Mouse (Mus musculus) kidney, postnatal 25 days (tissue): Measurements from ENCODE around the gene Ren1.
A peak's percentile ranks its signal among the peaks of the same experiment; 100 is the strongest.

Experiments
- DNase-seq, 2 experiments: peaks; one replicate each; pipeline ENCODE4 v3.0.0; 2021; ENCODE audit warnings: mixed read lengths in 2 of 2

Gene Ren1

DNA sequence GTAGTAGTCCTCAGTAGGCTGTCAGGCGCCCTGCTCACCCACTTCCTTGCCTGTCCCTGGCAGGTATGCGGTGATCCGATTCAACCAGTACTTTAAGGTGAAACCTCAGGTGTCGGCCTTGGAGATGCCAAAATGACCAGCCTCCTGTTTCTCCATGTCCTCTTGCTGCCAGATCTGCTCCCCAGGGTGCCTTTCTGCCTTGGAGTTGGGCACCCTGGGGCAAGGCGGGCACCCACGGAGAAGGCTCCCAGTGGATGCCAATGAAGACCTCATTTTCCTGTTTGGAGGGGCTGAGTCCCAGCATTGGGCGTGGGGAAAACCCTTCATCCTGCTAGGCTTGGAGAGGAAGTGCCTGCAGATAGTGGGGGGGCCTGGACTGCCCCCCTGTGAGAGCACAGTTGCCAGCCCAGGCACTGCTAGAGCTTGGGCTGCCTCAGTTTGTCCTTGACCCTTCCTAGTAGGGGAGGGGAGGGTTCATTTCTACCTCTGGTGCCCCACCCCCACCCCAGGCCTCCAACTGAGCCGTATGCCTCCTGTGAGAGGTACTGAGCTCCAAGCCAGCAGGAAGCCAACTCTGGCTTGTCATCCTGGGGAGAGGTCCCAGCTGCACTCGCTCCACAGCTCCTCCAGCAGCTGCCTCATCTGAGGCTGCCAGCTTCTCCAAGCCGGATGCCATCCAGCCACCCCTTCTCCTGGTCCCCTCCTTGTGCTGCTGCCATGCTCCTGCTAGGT lies 29.1 kb downstream of the Ren1 start:
- DNase-seq: peak in 1 of 2 experiments; percentile 67

DNA sequence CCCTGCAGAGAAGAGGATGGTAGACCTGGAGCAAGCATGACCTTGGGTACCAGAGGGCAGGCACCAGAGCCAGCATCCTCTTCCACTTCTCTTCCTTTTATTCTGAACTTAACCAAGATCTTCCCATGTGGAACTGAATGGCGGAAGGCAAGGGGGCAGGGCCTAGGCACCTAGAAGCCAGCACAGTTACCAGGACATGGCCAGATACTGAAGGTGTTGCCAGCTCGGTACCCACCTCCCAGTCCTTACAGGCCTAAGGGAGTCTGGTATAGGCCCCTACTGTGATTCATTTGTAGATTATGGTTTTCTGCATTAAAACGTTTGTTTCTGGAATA lies 29.6 kb downstream of the Ren1 start:
- DNase-seq: no peak

DNA sequence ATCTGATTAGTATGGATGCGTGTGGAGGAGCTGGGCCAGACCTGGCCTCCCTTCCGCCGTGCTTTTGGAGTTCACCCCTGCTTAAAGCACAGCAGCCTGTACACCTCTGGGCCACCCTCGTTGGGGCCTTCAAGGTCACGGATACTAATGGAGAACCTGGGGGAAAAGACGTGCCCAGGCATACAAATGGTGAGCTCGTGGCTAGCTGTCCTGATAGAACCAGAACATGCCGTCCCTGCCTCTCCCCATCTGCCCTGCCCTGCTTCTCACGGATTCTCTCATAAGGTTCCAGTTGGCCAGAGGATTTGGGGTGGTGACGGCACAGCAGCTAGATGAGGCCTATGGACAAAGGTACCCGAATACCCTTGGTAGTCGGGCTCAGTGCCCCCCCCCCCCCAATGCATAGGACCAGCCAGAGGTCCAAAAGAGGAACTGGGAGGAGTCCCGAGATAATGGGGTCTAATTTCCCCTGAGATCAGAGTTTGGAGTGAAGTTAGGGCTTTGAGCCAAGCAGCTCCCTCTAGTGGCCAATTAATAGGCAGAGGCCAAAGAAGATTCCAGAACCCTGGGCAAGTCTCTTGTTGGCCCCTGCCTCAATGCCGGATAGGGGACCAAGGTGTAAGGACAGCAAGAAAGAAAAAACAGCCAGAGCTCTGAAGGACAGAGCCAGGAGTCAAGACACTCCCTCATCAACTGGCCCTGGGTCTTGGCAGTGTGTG lies 30.2 kb downstream of the Ren1 start:
- peak; percentile 63 to 85 for DNase-seq

DNA sequence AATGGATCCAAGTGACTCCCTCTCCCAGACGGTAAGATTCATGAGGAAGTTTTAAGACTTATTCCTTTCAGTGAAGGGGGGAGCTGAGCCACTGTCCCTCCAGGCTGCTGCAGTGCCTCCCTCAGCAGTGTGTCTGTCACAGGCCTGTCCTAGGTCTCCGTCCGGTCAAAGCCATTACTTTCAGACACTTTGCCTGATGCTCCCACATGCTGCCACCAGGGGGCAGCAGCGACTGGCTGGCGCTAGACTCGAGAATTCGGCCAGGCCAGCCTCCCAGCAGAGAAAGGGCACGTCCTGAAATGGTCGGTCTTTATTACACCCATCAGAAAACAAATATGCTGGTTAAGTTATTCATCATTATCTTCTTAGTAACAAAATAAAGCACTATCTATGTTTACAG lies 31.7 kb downstream of the Ren1 start:
- DNase-seq: peak; percentile 68 to 78

DNA sequence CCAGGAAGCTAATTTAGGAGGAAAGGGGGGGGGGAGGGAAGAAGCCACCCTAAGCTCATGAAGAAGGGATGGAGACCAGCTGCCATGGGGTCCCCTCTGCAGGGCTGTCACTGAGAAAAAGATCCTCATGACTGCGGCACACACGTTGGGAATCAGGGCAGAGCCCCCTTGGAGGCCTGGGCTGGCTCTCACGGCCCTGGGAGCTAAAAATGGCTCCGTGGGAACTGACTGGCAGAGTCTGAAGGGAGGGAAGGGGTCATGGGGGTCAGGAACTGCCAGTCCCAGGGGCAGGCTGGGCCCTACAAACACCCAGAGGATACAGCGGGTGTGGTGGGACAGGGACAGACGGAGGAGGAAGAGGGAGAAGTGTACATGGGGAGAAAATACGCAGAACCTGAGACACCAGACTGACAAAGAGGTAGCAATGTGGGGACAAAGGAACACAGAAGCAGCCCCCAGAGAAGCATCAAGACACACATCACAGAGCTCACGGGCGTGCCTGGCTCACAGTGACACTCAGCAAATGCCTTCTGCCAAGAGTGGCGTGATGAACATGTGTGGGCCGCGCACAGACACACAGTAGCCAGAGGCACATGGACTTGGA lies 32.3 kb downstream of the Ren1 start:
- peak in 1 of 2 experiments; percentile 64 for DNase-seq

DNA sequence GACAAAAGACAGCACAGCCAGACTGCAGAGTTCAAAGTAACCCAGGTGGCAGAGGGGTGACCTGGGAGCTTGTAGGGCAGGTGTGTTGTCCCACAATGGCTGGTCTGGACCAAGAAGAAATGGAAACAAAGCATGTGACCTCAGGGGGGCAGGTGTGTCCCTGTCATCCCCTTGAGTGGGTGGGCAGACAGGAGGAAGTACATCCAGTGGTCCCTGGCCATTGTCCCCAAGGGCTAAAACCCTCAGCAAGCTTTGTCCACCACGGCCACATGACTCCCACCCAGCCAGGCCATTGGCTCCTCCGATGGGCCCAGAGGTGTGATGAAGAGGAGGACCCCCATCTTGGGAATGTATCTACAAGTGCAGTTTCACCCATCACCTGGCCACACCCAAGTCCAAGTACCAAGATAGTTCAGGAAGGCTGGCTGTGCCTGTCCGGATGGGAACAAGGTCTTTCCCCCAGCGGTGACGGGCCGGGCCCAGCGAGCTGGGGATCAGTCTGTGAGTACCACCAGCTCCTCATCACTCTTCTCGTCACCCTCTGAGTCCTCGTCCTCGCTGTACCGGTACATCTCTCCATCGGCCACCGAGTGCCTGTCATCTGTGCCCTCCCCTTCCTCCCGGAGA lies 33.0 kb downstream of the Ren1 start:
- no peak for DNase-seq

DNA sequence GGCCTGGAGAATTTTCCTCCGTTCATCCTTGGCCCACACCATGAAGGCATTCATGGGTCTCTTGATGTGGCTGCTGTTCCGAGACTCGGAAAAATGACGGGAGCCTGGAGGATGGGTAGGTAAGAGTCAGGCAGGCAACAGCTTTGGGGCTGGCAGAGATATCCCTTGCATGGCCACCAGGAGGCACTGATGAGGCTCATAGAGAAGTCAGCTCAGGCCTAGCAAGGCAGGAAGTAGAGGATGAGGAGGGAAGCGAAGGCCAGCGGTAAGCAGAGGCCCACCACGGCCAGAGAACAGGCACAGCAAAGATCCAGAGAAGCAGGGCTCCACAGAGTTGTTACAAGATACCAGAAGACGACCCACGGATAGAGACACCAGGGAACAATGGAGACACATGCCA lies 35.2 kb downstream of the Ren1 start:
- DNase-seq: peak; percentile 82

DNA sequence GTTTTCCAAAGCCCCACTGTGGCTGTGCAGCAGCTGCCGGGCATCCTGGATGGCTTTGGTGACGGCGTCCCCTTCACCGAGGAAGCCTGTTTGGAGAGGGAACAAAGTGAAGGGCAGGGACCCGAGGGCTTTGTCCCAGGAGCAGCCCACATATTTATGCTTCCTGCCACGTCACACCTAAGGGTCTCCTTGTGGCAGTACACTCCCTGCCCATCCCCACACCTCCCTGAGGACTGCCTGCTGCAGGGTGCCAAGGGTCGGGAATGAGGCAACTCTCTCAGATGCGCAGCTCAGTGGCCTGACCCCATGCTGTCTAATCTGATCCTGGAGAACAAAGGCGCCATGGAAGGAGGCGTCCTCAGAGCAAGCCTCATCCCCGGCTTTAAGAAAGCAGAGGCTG lies 35.9 kb downstream of the Ren1 start:
- no peak for DNase-seq

DNA sequence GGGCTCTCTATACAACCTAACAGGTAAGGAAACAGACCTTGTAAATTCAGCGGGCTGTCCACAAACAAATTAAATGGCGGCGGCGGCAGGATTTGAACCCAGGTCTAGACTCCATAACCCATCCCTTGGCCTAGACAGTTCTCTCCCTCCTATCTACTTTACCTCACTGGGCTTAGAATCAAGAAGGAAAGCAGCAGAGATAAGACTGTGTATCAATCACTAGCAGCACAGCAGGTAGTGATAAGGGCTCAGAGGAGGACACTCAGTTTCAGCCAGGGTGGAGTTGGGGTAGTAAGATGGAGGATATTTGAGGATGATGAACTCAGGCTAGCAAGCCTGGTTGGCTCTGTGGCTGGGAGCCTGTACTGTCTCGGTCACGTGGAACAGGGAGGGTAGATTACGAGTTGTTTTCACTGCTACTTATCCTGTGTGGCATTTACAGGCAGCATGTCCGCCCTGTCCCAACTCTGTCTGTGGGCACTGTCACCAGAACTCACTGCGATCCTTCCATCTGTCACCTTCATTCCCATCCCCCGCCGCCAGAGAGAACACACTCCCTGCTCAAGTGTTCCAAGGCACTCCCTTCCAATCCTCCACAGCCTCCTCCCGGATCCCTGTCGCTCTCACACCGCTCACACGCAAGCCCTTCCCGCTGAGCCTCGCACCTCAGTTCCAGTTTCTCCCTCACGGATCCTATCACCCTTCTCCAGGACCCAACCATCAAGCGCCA lies 37.4 kb downstream of the Ren1 start:
- DNase-seq: no peak

DNA sequence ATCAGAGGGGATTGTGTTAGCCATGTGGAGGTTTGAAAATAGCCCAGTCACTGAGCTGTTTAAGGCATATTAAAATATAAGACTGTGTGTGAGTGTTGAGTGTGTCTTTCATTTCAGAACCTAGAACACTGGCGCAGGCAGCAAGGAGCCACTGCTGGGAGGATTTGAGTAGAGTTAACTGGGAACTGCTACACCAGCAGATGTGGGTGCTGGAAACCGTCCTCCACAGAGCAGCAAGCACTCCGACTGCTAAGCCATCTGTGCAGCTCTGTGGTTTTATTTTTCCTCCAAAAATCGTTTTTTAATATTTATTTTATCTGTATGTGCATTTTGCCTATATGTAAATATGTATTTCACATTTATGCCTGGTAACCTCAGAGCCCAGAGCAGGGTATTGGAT lies 44.4 kb downstream of the Ren1 start:
- DNase-seq: no peak

DNA sequence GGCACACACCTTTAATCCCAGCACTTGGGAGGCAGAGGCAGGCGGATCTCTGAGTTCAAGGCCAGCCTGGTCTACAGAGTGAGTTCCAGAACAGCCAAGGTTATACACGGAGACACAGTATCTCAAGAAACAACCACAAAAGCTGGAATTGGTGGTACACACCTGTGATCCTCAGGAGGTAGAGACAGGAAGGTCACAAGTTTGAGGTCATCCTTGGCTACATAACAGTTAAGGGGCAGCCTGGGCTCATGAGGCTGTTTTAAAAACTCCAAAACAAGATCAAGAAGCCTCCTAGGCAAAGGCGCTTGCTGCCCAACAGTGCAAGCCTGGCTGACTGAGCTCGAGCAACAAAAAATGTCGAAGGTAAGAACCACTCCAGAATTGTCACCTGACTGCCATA lies 46.4 kb downstream of the Ren1 start:
- no peak for DNase-seq

DNA sequence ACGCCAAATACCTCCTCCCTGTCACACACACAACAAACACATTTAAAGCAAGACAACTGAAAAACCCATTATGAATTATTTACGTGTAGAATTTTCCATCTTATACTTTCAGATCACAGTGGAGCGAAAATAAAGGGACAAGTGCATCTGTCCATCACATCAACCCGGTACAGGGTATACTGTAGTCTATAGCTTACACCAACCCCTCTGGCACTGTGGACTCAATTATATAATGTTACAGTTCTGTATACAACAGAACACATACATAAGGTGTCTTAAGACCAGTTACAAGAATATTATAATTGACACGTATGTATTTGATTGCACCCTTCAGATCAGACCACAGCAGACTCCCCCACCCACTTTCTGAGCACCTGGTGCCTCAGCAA lies 46.8 kb downstream of the Ren1 start:
- DNase-seq: no peak

DNA sequence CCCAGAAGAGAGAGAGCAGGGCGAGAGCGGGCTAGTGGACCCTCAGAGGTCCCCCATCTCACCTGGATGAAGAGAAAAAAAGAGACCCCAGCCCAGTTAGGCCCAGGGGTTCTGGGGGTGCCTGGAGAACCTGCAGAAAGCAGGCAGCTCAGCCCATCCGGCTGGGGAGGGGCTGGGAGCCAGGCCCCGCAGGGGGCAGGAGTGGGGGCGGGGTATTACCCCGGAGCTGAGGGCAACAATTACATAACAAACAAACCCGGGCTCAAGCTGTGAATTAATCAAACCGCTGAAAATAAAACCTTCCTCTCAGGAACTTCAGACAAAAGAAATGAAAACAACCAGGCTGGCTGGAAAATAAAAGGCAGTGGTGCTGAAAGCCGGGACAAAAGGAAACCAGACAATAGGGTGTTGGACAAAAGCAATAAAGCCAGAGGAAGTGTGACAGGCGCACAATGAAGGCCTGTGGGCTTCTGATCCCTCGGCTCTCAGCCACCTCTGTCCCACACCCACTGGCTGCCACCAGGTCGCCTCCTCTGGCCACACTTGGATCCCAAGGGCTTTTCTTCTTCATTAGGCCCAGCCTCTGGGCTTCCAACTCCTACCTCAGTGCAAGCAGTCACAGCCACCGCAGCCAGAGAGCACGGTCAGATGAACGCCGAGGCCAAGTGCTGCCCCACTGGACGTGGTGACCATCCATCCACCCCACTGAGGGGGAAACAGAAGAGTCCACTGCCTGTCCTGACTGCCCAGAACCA lies 47.4 kb downstream of the Ren1 start:
- peak; percentile 46 to 80 for DNase-seq

DNA sequence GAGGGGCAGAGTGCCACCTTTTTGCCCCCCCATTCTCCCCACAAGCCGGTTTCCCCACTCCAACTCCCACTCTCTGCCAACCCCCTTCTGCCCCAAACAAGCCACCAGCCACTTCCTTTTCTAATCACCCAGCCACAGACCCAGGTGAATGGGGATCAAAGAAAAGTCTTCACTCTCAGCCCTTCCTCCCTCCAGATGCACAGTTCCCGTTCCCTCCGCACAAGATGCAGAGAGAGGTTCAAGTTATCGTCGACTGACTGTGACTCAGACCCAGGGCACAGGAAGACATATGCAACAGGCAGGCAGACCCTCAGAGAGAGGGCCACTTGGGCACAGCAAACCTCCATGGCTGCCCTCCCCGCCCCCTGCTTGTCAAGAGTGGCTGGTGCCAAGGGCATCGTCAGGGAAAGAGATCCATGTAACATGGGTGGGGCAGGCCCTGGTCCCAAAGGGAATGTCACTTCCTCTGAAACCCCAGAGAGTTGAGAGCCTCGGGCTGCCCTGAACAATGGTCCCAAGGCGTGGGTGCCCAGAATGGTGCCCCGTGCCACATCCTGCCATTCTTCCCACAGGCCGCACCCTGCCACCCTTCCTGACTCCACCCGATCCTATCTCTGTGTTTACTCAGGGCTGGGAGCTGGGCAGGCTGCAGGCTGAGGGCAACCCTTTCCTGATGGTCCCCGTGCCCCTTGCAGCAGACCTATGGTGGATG lies 49.9 kb downstream of the Ren1 start:
- peak in 1 of 2 experiments; percentile 77 for DNase-seq

DNA sequence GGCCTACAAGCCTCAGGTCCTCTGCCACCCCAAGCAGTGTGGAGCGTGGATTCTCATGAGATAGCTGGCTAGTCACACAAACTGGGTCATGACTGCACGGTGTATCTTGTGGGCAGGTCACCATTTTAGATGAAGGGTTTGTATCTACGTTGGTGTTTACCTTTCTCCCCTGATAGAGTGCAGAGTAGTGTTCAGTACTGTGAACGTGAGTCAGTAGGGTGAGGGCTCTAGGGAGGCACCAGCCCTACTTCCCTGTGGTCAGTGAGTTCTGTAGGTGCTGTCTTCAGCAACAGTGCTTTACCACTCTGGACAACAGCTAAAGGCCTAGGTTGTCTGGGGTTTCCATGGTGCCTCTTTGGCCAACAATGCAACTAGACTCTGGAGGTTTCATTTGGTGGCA lies 53.7 kb downstream of the Ren1 start:
- no peak for DNase-seq

DNA sequence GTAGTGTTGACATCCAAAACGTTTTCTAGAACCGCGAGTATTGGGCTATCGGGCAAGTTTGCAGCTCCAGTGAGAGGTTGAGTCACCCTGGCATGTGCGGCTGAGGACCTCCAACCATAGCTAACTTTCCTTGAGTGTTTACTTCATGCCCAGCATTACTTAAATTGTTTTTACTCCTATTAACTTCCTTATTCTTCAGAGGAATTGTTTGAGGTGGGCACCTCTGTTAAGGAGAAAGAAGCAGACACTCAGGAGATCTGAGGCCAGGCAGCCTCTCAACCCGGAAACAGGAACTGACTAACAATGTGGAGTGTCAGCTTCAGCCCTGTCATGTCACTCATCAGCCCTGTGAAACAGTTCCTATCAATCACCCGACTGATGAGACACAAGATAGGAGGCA lies 56.3 kb downstream of the Ren1 start:
- peak in 1 of 2 experiments; percentile 21 for DNase-seq

DNA sequence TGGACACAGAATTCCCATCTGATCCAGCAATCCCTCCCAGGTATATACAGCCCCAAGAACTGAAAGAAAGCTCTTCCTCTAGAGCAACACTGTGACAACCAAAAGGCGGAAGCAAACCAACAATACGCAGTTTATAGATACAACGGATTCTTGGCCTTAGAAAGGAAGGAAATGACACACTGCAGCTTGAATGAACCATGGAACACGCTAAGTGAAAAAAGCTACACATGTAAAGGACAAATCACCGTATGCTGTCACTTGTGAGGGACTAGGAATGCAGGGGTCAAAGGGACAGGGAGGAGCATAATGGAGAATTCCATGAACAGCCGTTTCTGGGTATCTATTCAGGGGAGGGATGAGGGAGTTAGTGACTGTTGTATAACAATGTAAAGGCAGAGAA lies 57.1 kb downstream of the Ren1 start:
- DNase-seq: peak in 1 of 2 experiments; percentile 28

DNA sequence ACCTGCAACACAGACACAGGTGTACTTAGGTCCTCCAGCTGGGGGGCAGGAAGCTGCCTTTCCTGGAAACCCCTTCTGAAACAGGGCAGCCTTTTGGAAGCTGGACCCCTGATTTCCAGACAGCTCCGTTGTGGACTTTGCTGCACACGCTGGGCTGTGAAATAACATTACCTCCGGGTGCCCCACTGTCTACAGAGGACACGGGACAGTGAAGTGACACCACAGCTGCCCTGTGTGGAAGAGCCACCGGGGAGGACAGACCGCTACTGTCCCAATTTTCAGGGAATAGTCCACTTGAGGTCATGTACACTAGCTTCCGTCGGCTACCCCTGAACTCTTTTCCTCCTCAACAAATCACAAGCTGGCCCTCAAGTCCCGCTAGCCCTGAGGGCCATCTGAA lies 58.0 kb downstream of the Ren1 start:
- peak in 1 of 2 experiments; percentile 35 for DNase-seq

DNA sequence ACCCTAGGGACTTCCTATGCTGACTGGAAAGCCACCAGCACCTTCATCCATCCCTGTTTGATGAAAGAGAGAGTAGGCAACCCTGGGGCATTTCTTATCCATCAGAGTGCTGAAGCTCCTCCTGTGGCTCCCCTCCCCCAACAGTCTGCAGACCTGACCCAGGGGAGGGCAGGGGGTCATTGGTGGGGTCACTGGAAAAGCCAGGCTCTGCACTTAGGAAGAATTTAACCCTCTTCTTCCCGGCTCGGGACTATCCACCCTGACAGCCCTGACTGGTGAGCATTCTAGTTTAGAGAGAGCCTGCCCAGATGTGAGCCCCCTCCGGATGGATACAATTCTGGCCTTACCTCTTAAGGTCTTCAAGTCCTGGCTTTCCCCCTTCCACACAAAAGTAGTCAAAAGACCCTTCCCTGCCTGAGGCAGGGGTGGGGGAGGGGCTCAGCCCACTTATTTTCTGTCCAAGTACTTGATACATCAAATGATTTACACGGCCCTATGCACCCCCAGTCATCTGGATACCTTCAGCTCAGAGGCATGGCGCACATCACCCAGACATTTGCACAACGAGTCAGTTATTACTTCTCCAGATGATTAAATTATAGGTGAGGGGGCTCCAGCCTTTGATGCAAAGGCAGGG lies 58.7 kb downstream of the Ren1 start:
- peak in 1 of 2 experiments; percentile 44 for DNase-seq

DNA sequence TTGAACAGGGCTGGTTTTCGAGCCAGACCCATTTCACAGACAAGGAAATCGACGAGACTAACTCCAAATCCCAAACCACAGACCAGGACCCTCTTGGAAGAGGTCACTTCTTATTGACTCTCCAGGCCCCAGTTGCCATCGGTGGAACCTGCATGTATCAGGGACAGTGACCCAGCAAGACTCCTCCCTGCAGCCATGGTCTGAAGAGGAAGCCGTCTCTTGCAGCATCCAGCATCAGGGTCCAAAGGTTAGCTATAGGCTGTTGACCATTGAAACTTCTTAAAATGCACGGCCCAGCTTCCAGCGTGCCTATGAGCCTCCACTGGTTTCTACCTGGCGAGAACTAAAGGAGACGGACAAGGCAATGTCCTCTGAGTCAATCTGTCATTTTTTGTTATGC lies 59.5 kb downstream of the Ren1 start:
- peak in 1 of 2 experiments; percentile 77 for DNase-seq
